ENCODE assay signal across 5 mouse cellular contexts in the genomic region with DNA sequence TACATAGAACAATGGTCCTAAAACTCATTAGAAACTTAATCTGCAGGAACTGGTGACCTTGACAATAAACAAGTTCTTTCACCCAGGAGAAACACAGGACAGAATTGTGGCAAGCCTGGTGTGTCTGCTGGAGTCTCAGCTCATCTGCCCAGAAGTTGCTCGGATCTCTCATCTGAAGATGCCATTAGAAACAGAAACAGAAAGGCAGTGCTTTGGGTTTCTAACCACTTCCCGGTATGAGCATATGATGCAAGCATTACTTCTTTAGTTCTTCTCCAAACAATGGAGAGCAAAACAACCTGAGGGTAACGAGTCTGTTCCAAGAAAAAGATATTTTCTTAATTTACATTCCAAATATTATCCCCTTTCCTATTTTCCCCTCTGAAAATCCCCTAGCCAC.
A peak's percentile ranks its signal among the peaks of the same experiment; 100 is the strongest.
ATAC-seq lines count a peak whose summit lies in the region.

No protein-coding gene starts in this region.

- ATAC-seq in CD4-positive, CD25-positive, alpha-beta regulatory T cell, adult 4 months, result peak; percentile 41
- ATAC-seq in common myeloid progenitor, adult 5-6 weeks (replicated peaks; ENCODE audit: low read depth, poor library complexity, severe bottlenecking), result peak; percentile 78
- ATAC-seq in hematopoietic stem cell, adult 5-6 weeks (replicated peaks in 1 of 2; ENCODE audit: insufficient read depth in 1 of 2, low FRiP score in 2 of 2, low TSS enrichment in 1 of 2, low read depth in 1 of 2, poor library complexity in 2 of 2, severe bottlenecking in 2 of 2), result peak; percentile 17 to 42; a peak in 2 of 4 replicates
- ATAC-seq in megakaryocyte, adult 5-6 weeks (ENCODE audit: poor library complexity, severe bottlenecking), result peak; percentile 84
- 0 out of 2 replicates have a peak, but pooled peaks have one; percentile 44 for ATAC-seq in neutrophil, adult 5-6 weeks (ENCODE audit: extremely low read depth, insufficient number of reproducible peaks, low FRiP score, poor library complexity, severe bottlenecking)

Comparison
In these comparisons a context has a peak if more than half of its experiments do, and no peak if none do; other contexts are left out.
1. Peak in every context shown above with its lines: ATAC-seq.
2. ATAC-seq: peak in every context shown above with its lines; median percentile 84 in megakaryocyte, adult 5-6 weeks; 78 in common myeloid progenitor, adult 5-6 weeks; 44 in neutrophil, adult 5-6 weeks; 41 in CD4-positive, CD25-positive, alpha-beta regulatory T cell, adult 4 months; 30 in hematopoietic stem cell, adult 5-6 weeks.